19 mouse cellular contexts compared by ENCODE assay signal in genomic region chr15:85479365-85479764, GRCm38 (mm10). TPM values are rescaled to one million over a fixed set of nuclear protein-coding genes. Genes with fewer than 3 reads are reported as not detected.
A peak's percentile ranks its signal among the peaks of the same experiment; 100 is the strongest.
DNase-seq lines count a peak whose midpoint lies in the region; ATAC-seq and TF ChIP-seq lines count a peak whose summit lies in the region.
"Had no signal": no experiment of that assay in that cellular context is flagged by ENCODE, and none has a peak within 500 bp of the region (broad histone marks: within the 10 kb centered on the region; RNA-seq: fewer than 3 reads in every experiment).

No protein-coding gene starts in this region.

- POLR2A ChIA-PET in Patski (lab: Charles Lee) = interaction anchor here (1.1 to 1.6 kb wide), 2 partner anchors 77 to 103 kb away, joined by 4 to 6 read pairs; partner anchors contain the start of gene Wnt7b

- no peak overlapping the region for H3K9ac ChIP-seq in kidney, postnatal 0 days (ENCODE audit: low read depth, low read length)
- H3K9ac ChIP-seq in kidney, embryonic 16.5 days (replicated peaks; ENCODE audit: low read length) = no peak overlapping the region
- H3K9ac ChIP-seq: heart, embryonic 15.5 days had no signal

- in situ Hi-C loops in Patski (cut with MboI; ENCODE audit: low pct_unique_long_range_greater_than_20kb) = loop anchor here (5.0 kb wide), 2 partner anchors 103 to 157 kb away; partner anchors contain the start of gene Wnt7b

- no peak overlapping the region for H3K27ac ChIP-seq in kidney, postnatal 0 days
- no peak overlapping the region for H3K27ac ChIP-seq in kidney, embryonic 16.5 days (ENCODE audit: low read length)
- H3K27ac ChIP-seq: heart, embryonic 15.5 days had no signal

- no peaks in the 10 kb centered on the region for H3K27me3 ChIP-seq in kidney, postnatal 0 days (ENCODE audit: insufficient read depth, low read length)
- no peaks in the 10 kb centered on the region for H3K27me3 ChIP-seq in kidney, embryonic 16.5 days (ENCODE audit: insufficient read depth, low read length)
- no peaks in the 10 kb centered on the region for H3K27me3 ChIP-seq in Patski

- no peaks in the 10 kb centered on the region for H3K9me3 ChIP-seq in kidney, postnatal 0 days (replicated peaks; ENCODE audit: low read length)
- no peaks in the 10 kb centered on the region for H3K9me3 ChIP-seq in kidney, embryonic 16.5 days (ENCODE audit: low read length)
- H3K9me3 ChIP-seq: heart, embryonic 15.5 days had no signal

- DNase-seq in adrenal gland, adult 2 months = peak; percentile 5
- DNase-seq in adrenal gland, adult (ENCODE audit: inconsistent age in 2 of 2, low spot score in 1 of 2) = no peak
- DNase-seq in kidney, postnatal 0 days (ENCODE audit: low spot score) = no peak
- DNase-seq in Patski (ENCODE audit: low read depth, low spot score) = peak; percentile 43
- peak; percentile 27 for DNase-seq in lung, postnatal 14 days
- DNase-seq in retina, embryonic 14.5 days (ENCODE audit: low spot score) = no peak
- DNase-seq in natural killer cell, adult 2 months (ENCODE audit: low spot score in 2 of 2) = no peak
- DNase-seq: adrenal gland, adult 8-10 months; right cerebral cortex, postnatal 14 days had no signal

- ATAC-seq in kidney, postnatal 0 days (replicated peaks; ENCODE audit: low FRiP score, low read depth) = no peak
- ATAC-seq in kidney, embryonic 16.5 days (ENCODE audit: low FRiP score, low TSS enrichment) = no peak
- ATAC-seq in Patski = peak; percentile 2

- 0 out of 2 replicates have a peak, but pooled peaks have one; percentile 4 for TF ChIP-seq CTCF in kidney, postnatal 0 days (IDR thresholded peaks at IDR 0.05; ENCODE audit: low read depth)
- TF ChIP-seq CTCF in Patski (IDR thresholded peaks at IDR 0.05) = no peak

- no peaks in the 10 kb centered on the region for H3K4me1 ChIP-seq in kidney, postnatal 0 days (replicated peaks; ENCODE audit: insufficient read depth, low read length)
- 0 out of 2 replicates have a peak, but pooled peaks cover 11% of the 10 kb centered on the region for H3K4me1 ChIP-seq in kidney, embryonic 16.5 days (ENCODE audit: insufficient read depth, low read length)
- H3K4me1 ChIP-seq: heart, embryonic 15.5 days had no signal

- H3K4me2 ChIP-seq in kidney, postnatal 0 days (ENCODE audit: low read length) = no peak overlapping the region
- no peak overlapping the region for H3K4me2 ChIP-seq in kidney, embryonic 16.5 days (replicated peaks; ENCODE audit: low read depth, low read length)
- H3K4me2 ChIP-seq: heart, embryonic 15.5 days had no signal

- CTCF ChIA-PET in Patski (lab: Charles Lee) = interaction anchor here (0.8 to 4.4 kb wide), 5 partner anchors 11 to 212 kb away, joined by 3 to 26 read pairs (median 3); partner anchors contain the start of gene Wnt7b

- H3K36me3 ChIP-seq in kidney, postnatal 0 days (ENCODE audit: insufficient read depth, low read length) = no peaks in the 10 kb centered on the region
- no peaks in the 10 kb centered on the region for H3K36me3 ChIP-seq in kidney, embryonic 16.5 days (ENCODE audit: insufficient read depth, low read length)
- H3K36me3 ChIP-seq: heart, embryonic 15.5 days had no signal

- WGBS in kidney, postnatal 0 days = 75% methylated on average over 12 of the region's 12 CpGs
- WGBS in kidney, embryonic 16.5 days = 82% methylated on average over 12 of the region's 12 CpGs

- no peak overlapping the region for H3K4me3 ChIP-seq in kidney, postnatal 0 days (replicated peaks; ENCODE audit: low read depth, low read length)
- no peak overlapping the region for H3K4me3 ChIP-seq in kidney, embryonic 16.5 days (ENCODE audit: low read length)
- H3K4me3 ChIP-seq: heart, embryonic 15.5 days had no signal

RNA-seq across cellular contexts. Expression of gene 7530416G11Rik, which starts 23.7 kb away (rescaled TPM):
- not detected for total RNA-seq in adrenal gland, adult 2 months (2021)
- not detected in 2 replicates for polyA plus RNA-seq in adrenal gland, adult 2 months (2012; rRNA removed)
- not detected in 2 replicates for polyA plus RNA-seq in kidney, postnatal 0 days (2015; fragmentation: Nextera tagmentation; extraction: Ambion mirVana)
- polyA plus RNA-seq in kidney, embryonic 16.5 days (2015; fragmentation: Nextera tagmentation; extraction: Ambion mirVana) = not detected in 2 replicates
- polyA plus RNA-seq in Patski (2021) = not detected
- total RNA-seq: adrenal gland, adult 8-10 months; megakaryocyte, adult 5-6 weeks; MEL had no signal
- polyA plus RNA-seq: embryonic facial prominence, embryonic 11.5 days; heart, embryonic 15.5 days; intestine, embryonic 14.5 days; large intestine, adult 2 months; limb, embryonic 11.5 days; neural tube, embryonic 11.5 days; stomach, embryonic 14.5 days had no signal

Comparison
In these comparisons a context has a peak if more than half of its experiments do, and no peak if none do; other contexts are left out.
1. DNase-seq: peak in adrenal gland, adult 2 months (single experiment), Patski (single experiment) and lung, postnatal 14 days (single experiment); none in adrenal gland, adult (0 of 2), kidney, postnatal 0 days (single experiment), retina, embryonic 14.5 days (single experiment) and natural killer cell, adult 2 months (0 of 2).